Mouse (Mus musculus): ENCODE data around the gene Asb6. TPM values are rescaled to one million over a fixed set of nuclear protein-coding genes. Genes with fewer than 3 reads are reported as not detected.

The Asb6 gene
- polyA plus RNA-seq, 1 experiment = 97.6 TPM

- peaks cover 22% of the 10 kb centered on the region for H3K36me3 ChIP-seq (ENCODE audit: control insufficient read depth, insufficient read depth, low read length)
- peak; percentile 43 for DNase-seq
- H3K27ac ChIP-seq (ENCODE audit: control insufficient read depth, insufficient read depth, low read length) = no peak overlapping the region
- 0 out of 2 replicates have a peak, but pooled peaks have one; percentile 16 for TF ChIP-seq CTCF (IDR thresholded peaks at IDR 0.05; ENCODE audit: borderline replicate concordance, control insufficient read depth, extremely low read depth, insufficient read depth, low read length, poor library complexity)
- TF ChIP-seq POLR2A (IDR thresholded peaks at IDR 0.05; ENCODE audit: control insufficient read depth, extremely low read depth, insufficient read depth, low read length, poor library complexity) = no peak
- H3K4me3 ChIP-seq (ENCODE audit: control insufficient read depth, insufficient read depth, low read length) = peak overlapping the region; percentile 69
- H3K4me1 ChIP-seq (replicated peaks; ENCODE audit: control insufficient read depth, insufficient read depth, low read length) = peaks cover 15% of the 10 kb centered on the region
- no peaks in the 10 kb centered on the region for H3K27me3 ChIP-seq (ENCODE audit: control insufficient read depth, insufficient read depth, low read length)
- WGBS = 38% methylated on average over 26 of the region's 26 CpGs
These were observed 3.0 kb downstream of the Asb6 start for GRCm38 (mm10) chr2:30826825-30827748.

DNA sequence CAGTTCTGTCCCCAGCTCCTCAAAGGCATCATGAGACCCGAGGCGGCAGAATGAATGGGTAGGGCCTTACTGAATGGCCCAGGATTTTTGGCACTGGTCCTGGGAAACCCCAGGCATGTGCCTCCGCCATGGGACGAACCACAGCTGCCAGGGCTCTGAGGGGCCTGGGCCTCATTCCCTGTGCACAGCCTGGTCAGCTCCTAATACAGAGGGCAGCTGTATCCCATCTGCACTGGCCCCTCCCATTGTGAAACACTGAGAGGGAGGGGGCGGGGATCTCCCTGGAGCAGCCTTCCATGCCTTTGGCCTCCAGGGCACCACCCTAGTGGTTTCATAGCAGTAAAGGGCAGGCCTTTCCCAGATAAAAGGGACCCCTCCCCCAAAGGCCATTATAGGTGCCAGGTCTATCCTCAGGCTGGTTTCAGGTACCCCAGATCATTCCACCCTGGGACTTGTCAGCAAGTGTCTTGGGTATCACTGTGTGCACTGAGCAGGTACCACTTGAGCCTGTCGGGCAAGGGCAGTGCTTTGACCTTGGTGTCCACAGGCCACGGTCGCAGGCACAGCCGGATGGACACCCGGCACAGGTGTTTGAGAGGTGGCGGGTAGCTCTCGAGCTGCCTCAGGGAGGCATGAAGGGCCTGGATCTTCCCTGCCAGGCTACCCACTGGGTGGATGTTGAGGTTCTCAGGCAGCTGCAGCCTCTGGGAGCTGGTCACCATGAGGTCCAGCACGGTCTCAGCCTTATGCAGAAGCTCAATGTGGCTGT, 6.6 kb downstream of the Asb6 start:
- TF ChIP-seq CTCF (IDR thresholded peaks at IDR 0.05; ENCODE audit: borderline replicate concordance, control insufficient read depth, extremely low read depth, insufficient read depth, low read length, poor library complexity) (no peak), POLR2A (IDR thresholded peaks at IDR 0.05; ENCODE audit: control insufficient read depth, extremely low read depth, insufficient read depth, low read length, poor library complexity) (no peak)
- H3K4me1 ChIP-seq (replicated peaks; ENCODE audit: control insufficient read depth, insufficient read depth, low read length) = peaks cover 15% of the 10 kb centered on the region
- DNase-seq = no peak
- H3K27me3 ChIP-seq (ENCODE audit: control insufficient read depth, insufficient read depth, low read length) = no peaks in the 10 kb centered on the region
- H3K27ac ChIP-seq (ENCODE audit: control insufficient read depth, insufficient read depth, low read length) = no peak overlapping the region
- no peak overlapping the region for H3K4me3 ChIP-seq (ENCODE audit: control insufficient read depth, insufficient read depth, low read length)
- WGBS = 97% methylated on average over 13 of the region's 13 CpGs
- peaks cover 22% of the 10 kb centered on the region for H3K36me3 ChIP-seq (ENCODE audit: control insufficient read depth, insufficient read depth, low read length)

DNA sequence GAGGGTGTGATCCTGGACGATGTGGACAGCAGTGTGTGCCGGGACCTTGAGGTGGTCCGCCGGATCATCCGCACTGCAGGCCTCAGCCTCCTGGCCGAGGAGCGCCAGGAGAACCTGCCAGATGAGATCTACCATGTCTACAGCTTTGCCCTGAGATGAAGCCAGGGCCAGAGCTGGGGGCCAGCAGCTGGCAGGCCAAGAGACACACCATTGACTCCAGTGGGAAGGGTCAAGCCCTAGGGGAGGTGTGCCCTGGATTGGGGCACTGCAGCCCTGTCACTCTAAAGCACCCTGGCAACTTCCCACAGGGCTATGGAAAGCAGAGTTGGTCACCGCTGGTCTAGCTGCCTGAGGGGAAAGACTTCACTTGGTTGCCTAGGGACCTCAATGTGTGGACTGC, 7.7 kb downstream of the Asb6 start:
- Histone ChIP-seq H3K36me3 (ENCODE audit: control insufficient read depth, insufficient read depth, low read length) (peaks cover 22% of the 10 kb centered on the region), H3K4me3 (ENCODE audit: control insufficient read depth, insufficient read depth, low read length) (no peak overlapping the region), H3K27me3 (ENCODE audit: control insufficient read depth, insufficient read depth, low read length) (no peaks in the 10 kb centered on the region), H3K4me1 (replicated peaks; ENCODE audit: control insufficient read depth, insufficient read depth, low read length) (peaks cover 9% of the 10 kb centered on the region), H3K27ac (ENCODE audit: control insufficient read depth, insufficient read depth, low read length) (no peak overlapping the region)
- WGBS = 97% methylated on average over 8 of the region's 8 CpGs
- TF ChIP-seq CTCF (IDR thresholded peaks at IDR 0.05; ENCODE audit: borderline replicate concordance, control insufficient read depth, extremely low read depth, insufficient read depth, low read length, poor library complexity) (no peak), POLR2A (IDR thresholded peaks at IDR 0.05; ENCODE audit: control insufficient read depth, extremely low read depth, insufficient read depth, low read length, poor library complexity) (no peak)
- DNase-seq = no peak

DNA sequence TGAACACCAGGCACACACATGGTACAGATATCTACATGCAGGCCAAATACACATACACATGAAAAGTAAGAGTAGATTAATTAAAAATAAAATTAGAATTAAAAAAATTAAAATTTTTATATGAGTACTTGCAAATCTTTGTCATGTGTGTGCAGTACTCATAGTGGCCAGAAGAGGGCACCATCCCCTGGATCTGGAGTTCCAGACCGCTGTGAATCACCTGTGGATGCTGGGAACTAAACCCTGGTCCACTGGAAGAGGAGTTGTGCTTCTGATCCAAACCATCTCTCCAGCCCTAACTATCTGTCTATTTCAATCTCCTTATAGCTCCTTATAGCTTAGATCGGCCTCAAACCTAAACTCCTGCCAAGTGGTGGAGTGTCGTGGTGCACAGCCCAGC, 9.1 kb downstream of the Asb6 start:
- Histone ChIP-seq H3K4me3 (ENCODE audit: control insufficient read depth, insufficient read depth, low read length) (no peak overlapping the region), H3K27me3 (ENCODE audit: control insufficient read depth, insufficient read depth, low read length) (no peaks in the 10 kb centered on the region), H3K4me1 (replicated peaks; ENCODE audit: control insufficient read depth, insufficient read depth, low read length) (no peaks in the 10 kb centered on the region), H3K27ac (ENCODE audit: control insufficient read depth, insufficient read depth, low read length) (no peak overlapping the region), H3K36me3 (ENCODE audit: control insufficient read depth, insufficient read depth, low read length) (peaks cover 22% of the 10 kb centered on the region)
- TF ChIP-seq POLR2A (IDR thresholded peaks at IDR 0.05; ENCODE audit: control insufficient read depth, extremely low read depth, insufficient read depth, low read length, poor library complexity) = no peak
- TF ChIP-seq CTCF (IDR thresholded peaks at IDR 0.05; ENCODE audit: borderline replicate concordance, control insufficient read depth, extremely low read depth, insufficient read depth, low read length, poor library complexity) = peak; percentile 23; the same call in 1 of the 2 replicates
- no peak for DNase-seq
- over 99% methylated on average over 3 of the region's 3 CpGs for WGBS

DNA sequence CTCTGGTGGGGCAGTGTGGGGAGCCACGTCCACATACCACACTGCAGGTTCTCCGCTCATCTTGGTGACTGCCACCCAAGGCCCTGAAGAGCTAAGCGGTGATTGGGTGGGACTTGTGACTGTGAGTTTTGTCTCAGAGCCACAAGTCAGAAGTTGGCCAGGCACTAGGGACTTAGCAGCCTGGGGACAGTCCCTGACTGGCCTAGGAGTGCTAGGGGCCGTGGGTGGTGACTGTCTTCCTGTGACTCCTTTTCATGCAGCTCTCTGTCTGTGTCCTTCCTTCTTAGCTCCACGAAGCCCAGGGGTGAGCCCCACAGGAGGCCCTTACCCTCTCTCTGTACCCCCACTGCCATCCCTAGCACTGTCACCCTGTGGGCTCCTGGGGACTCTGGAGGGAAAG, 10.3 kb downstream of the Asb6 start:
- TF ChIP-seq CTCF (IDR thresholded peaks at IDR 0.05; ENCODE audit: borderline replicate concordance, control insufficient read depth, extremely low read depth, insufficient read depth, low read length, poor library complexity) (no peak), POLR2A (IDR thresholded peaks at IDR 0.05; ENCODE audit: control insufficient read depth, extremely low read depth, insufficient read depth, low read length, poor library complexity) (no peak)
- Histone ChIP-seq H3K27me3 (ENCODE audit: control insufficient read depth, insufficient read depth, low read length) (no peaks in the 10 kb centered on the region), H3K27ac (ENCODE audit: control insufficient read depth, insufficient read depth, low read length) (no peak overlapping the region), H3K36me3 (ENCODE audit: control insufficient read depth, insufficient read depth, low read length) (peaks cover 22% of the 10 kb centered on the region), H3K4me3 (ENCODE audit: control insufficient read depth, insufficient read depth, low read length) (no peak overlapping the region), H3K4me1 (replicated peaks; ENCODE audit: control insufficient read depth, insufficient read depth, low read length) (no peaks in the 10 kb centered on the region)
- 98% methylated on average over 5 of the region's 5 CpGs for whole genome bisulfite sequencing
- DNase-seq = no peak

GRCm38 (mm10) chr2:30816383-30816782, 13.8 kb downstream of the Asb6 start:
- no peak for DNase-seq
- Histone ChIP-seq H3K4me3 (ENCODE audit: control insufficient read depth, insufficient read depth, low read length) (no peak overlapping the region), H3K36me3 (ENCODE audit: control insufficient read depth, insufficient read depth, low read length) (no peaks in the 10 kb centered on the region), H3K4me1 (replicated peaks; ENCODE audit: control insufficient read depth, insufficient read depth, low read length) (no peaks in the 10 kb centered on the region), H3K27me3 (ENCODE audit: control insufficient read depth, insufficient read depth, low read length) (no peaks in the 10 kb centered on the region), H3K27ac (ENCODE audit: control insufficient read depth, insufficient read depth, low read length) (no peak overlapping the region)
- WGBS = 100% methylated on average over 1 of the region's 1 CpGs
- TF ChIP-seq CTCF (IDR thresholded peaks at IDR 0.05; ENCODE audit: borderline replicate concordance, control insufficient read depth, extremely low read depth, insufficient read depth, low read length, poor library complexity) = no peak
- TF ChIP-seq POLR2A (IDR thresholded peaks at IDR 0.05; ENCODE audit: control insufficient read depth, extremely low read depth, insufficient read depth, low read length, poor library complexity) = no peak

Measured in thymus, adult 2 months (tissue).